Mouse (Mus musculus): ENCODE measurements around the gene Cd1d1. TPM values are rescaled to one million over a fixed set of nuclear protein-coding genes. Genes with fewer than 3 reads are reported as not detected.

The Cd1d1 gene
- total and polyA plus RNA-seq, 3 experiments: 3.0 to 7.1 (median 6.3) TPM

GRCm38 (mm10) chr3:87000676-87001075 lies 1.4 kb upstream of the Cd1d1 start:
- H3K4me3 ChIP-seq (replicated peaks in 1 of 3; ENCODE audit: low read depth in 2 of 3, low read length in 2 of 3, poor library complexity in 1 of 3): no peak overlapping the region
- no peaks in the 10 kb centered on the region for H3K9me3 ChIP-seq (replicated peaks; ENCODE audit: low read length)
- H3K79me2 ChIP-seq (replicated peaks; ENCODE audit: control insufficient read depth, extremely low read depth, insufficient read depth, poor library complexity, severe bottlenecking): no peaks in the 10 kb centered on the region
- H3K4me2 ChIP-seq (ENCODE audit: insufficient read depth, low read depth, poor library complexity, severe bottlenecking): no peak overlapping the region
- in situ Hi-C loops (cut with MboI; ENCODE audit: low pct_ligation_motif_present, low pct_unique_long_range_greater_than_20kb, low sequenced_read_pairs) (no loop called here), dilution Hi-C loops (cut with MboI; ENCODE audit: extremely low pct_ligation_motif_present, extremely low pct_unique_long_range_greater_than_20kb, low sequenced_read_pairs) (no loop called here)
- peak; percentile 13 for DNase-seq (ENCODE audit: extremely low read depth)
- no peaks in the 10 kb centered on the region for H3K36me3 ChIP-seq (replicated peaks in 1 of 2; ENCODE audit: control insufficient read depth in 1 of 2, insufficient read depth in 1 of 2, low read length in 1 of 2)
- no peak for TF ChIP-seq ETS1 (conservative IDR thresholded peaks at IDR 0.05; ENCODE audit: low read depth, low read length)
- no peak for TF ChIP-seq SIN3A (IDR thresholded peaks at IDR 0.05; ENCODE audit: low read length)
- TF ChIP-seq ZNF384 (IDR thresholded peaks at IDR 0.05; ENCODE audit: low read depth, low read length): no peak
- TF ChIP-seq EP300 (IDR thresholded peaks at IDR 0.05; ENCODE audit: low read length): no peak
- TF ChIP-seq TCF12 (IDR thresholded peaks at IDR 0.05; ENCODE audit: low read depth, low read length): no peak
- no peak for TF ChIP-seq PAX5 (IDR thresholded peaks at IDR 0.05; ENCODE audit: low read length)
- no peak for TF ChIP-seq POLR2AphosphoS2 (IDR thresholded peaks at IDR 0.05; ENCODE audit: low read depth, low read length)
- TF ChIP-seq MAZ (IDR thresholded peaks at IDR 0.05; ENCODE audit: low read depth, low read length): no peak
- TF ChIP-seq TBP (conservative IDR thresholded peaks at IDR 0.05; ENCODE audit: low read depth, low read length): no peak
- no peak for TF ChIP-seq MEF2A (IDR thresholded peaks at IDR 0.05; ENCODE audit: borderline replicate concordance, low read depth, low read length)
- TF ChIP-seq USF1 (IDR thresholded peaks at IDR 0.05; ENCODE audit: low read depth, low read length): no peak
- TF ChIP-seq ZKSCAN1 (IDR thresholded peaks at IDR 0.05; ENCODE audit: borderline replicate concordance, low read depth, low read length): no peak
- peaks cover 2% of the 10 kb centered on the region for H3K27me3 ChIP-seq (replicated peaks)
- no peak overlapping the region for H3K27ac ChIP-seq (ENCODE audit: insufficient read depth, low read depth)
- peaks cover 9 to 15% of the 10 kb centered on the region in 2 experiments; a peak in 3 of 4 replicates for H3K4me1 ChIP-seq (ENCODE audit: control insufficient read depth in 1 of 2, insufficient read depth in 2 of 2)
- no peak overlapping the region for H3K9ac ChIP-seq (ENCODE audit: insufficient read depth, low read depth)

- H3K27ac ChIP-seq (ENCODE audit: insufficient read depth, low read depth): no peak overlapping the region
Observed at GRCm38 (mm10) chr3:87000051-87000450, 810 bp upstream of the Cd1d1 start.

More at GRCm38 (mm10) chr3:87000051-87000450, 810 bp upstream of the Cd1d1 start:
- in situ Hi-C loops (cut with MboI; ENCODE audit: low pct_ligation_motif_present, low pct_unique_long_range_greater_than_20kb, low sequenced_read_pairs): no loop called here
- peaks cover 9 to 15% of the 10 kb centered on the region in 2 experiments; a peak in 3 of 4 replicates for H3K4me1 ChIP-seq (ENCODE audit: control insufficient read depth in 1 of 2, insufficient read depth in 2 of 2)
- TF ChIP-seq BHLHE40 (IDR thresholded peaks at IDR 0.05; ENCODE audit: low read depth, low read length) (no peak), USF2 (conservative IDR thresholded peaks at IDR 0.05; ENCODE audit: low read depth, low read length) (no peak), ELF1 (IDR thresholded peaks at IDR 0.05; ENCODE audit: low read depth, low read length) (no peak), UBTF (IDR thresholded peaks at IDR 0.05; ENCODE audit: low read depth, low read length) (no peak), RCOR1 (conservative IDR thresholded peaks at IDR 0.05; ENCODE audit: low read depth, low read length) (no peak), PAX5 (IDR thresholded peaks at IDR 0.05; ENCODE audit: low read length) (no peak), MAX (IDR thresholded peaks at IDR 0.05; ENCODE audit: low read length) (no peak), CHD2 (IDR thresholded peaks at IDR 0.05; ENCODE audit: low read length) (no peak), ZC3H11A (IDR thresholded peaks at IDR 0.05; ENCODE audit: low read depth, low read length) (no peak), TCF12 (IDR thresholded peaks at IDR 0.05; ENCODE audit: low read depth, low read length) (no peak), JUND (conservative IDR thresholded peaks at IDR 0.05; ENCODE audit: low read depth, low read length) (no peak)
- no peaks in the 10 kb centered on the region for H3K79me2 ChIP-seq (replicated peaks; ENCODE audit: control insufficient read depth, extremely low read depth, insufficient read depth, poor library complexity, severe bottlenecking)
- peak overlapping the region; percentile 37 for H3K4me2 ChIP-seq (ENCODE audit: insufficient read depth, low read depth, poor library complexity, severe bottlenecking)
- peaks cover 2% of the 10 kb centered on the region for H3K27me3 ChIP-seq (replicated peaks)
- dilution Hi-C loops (cut with MboI; ENCODE audit: extremely low pct_ligation_motif_present, extremely low pct_unique_long_range_greater_than_20kb, low sequenced_read_pairs): no loop called here
- no peaks in the 10 kb centered on the region for H3K36me3 ChIP-seq (replicated peaks in 1 of 2; ENCODE audit: control insufficient read depth in 1 of 2, insufficient read depth in 1 of 2, low read length in 1 of 2)
- H3K4me3 ChIP-seq (replicated peaks in 1 of 3; ENCODE audit: low read depth in 2 of 3, low read length in 2 of 3, poor library complexity in 1 of 3): peak overlapping the region in 2 of 3 experiments; percentile 54 to 64
- H3K9ac ChIP-seq (ENCODE audit: insufficient read depth, low read depth): no peak overlapping the region
- no peaks in the 10 kb centered on the region for H3K9me3 ChIP-seq (replicated peaks; ENCODE audit: low read length)
- DNase-seq (ENCODE audit: extremely low read depth): no peak

Data from CH12.LX (cell line).